Mouse (Mus musculus): ENCODE data around the gene Skint8.

- TF ChIP-seq CTCF (IDR thresholded peaks at IDR 0.05; ENCODE audit: borderline replicate concordance, insufficient read depth, low read depth, low read length) (no peak), POLR2A (IDR thresholded peaks at IDR 0.05; ENCODE audit: borderline replicate concordance, insufficient read depth, low read length) (no peak)
Observed at GRCm38 (mm10) chr4:111919092-111919491, at the start of gene Skint8.
